8 mouse cellular contexts compared by ENCODE assay signal in genomic region chr17:87202490-87202889, GRCm38 (mm10).
DNase-seq lines count a peak whose midpoint lies in the region; ATAC-seq lines count a peak whose summit lies in the region.

No protein-coding gene starts in this region.

- no peak overlapping the region for H3K4me3 ChIP-seq in intestine, embryonic 15.5 days (replicated peaks)
- no peak overlapping the region for H3K4me3 ChIP-seq in liver, embryonic 15.5 days (replicated peaks)
- H3K4me3 ChIP-seq in forebrain, embryonic 16.5 days (replicated peaks; ENCODE audit: low read length), result no peak overlapping the region

- no peak overlapping the region for H3K4me2 ChIP-seq in intestine, embryonic 15.5 days (replicated peaks)
- no peak overlapping the region for H3K4me2 ChIP-seq in liver, embryonic 15.5 days
- H3K4me2 ChIP-seq in forebrain, embryonic 16.5 days (ENCODE audit: low read length), result no peak overlapping the region

- H3K27me3 ChIP-seq in intestine, embryonic 15.5 days (replicated peaks), result no peaks in the 10 kb centered on the region
- no peaks in the 10 kb centered on the region for H3K27me3 ChIP-seq in liver, embryonic 15.5 days
- H3K27me3 ChIP-seq in forebrain, embryonic 16.5 days (replicated peaks; ENCODE audit: control insufficient read depth, insufficient read depth, low read length), result no peaks in the 10 kb centered on the region

- peak; percentile 34; the same call in 1 of the 2 replicates for ATAC-seq in intestine, embryonic 15.5 days
- ATAC-seq in liver, embryonic 15.5 days (ENCODE audit: insufficient read depth), result 0 out of 2 replicates have a peak, but pooled peaks have one; percentile 45
- no peak for ATAC-seq in forebrain, embryonic 16.5 days

- peaks cover 28% of the 10 kb centered on the region for H3K4me1 ChIP-seq in intestine, embryonic 15.5 days (replicated peaks)
- H3K4me1 ChIP-seq in liver, embryonic 15.5 days (replicated peaks), result peaks cover 23% of the 10 kb centered on the region
- H3K4me1 ChIP-seq in forebrain, embryonic 16.5 days (replicated peaks; ENCODE audit: control insufficient read depth, insufficient read depth, low read length), result peaks cover 13% of the 10 kb centered on the region

- H3K27ac ChIP-seq in intestine, embryonic 15.5 days, result peak overlapping the region; percentile 54
- H3K27ac ChIP-seq in liver, embryonic 15.5 days (replicated peaks), result no peak overlapping the region
- no peak overlapping the region for H3K27ac ChIP-seq in forebrain, embryonic 16.5 days (ENCODE audit: low read length)

- no peaks in the 10 kb centered on the region for H3K36me3 ChIP-seq in intestine, embryonic 15.5 days
- no peaks in the 10 kb centered on the region for H3K36me3 ChIP-seq in liver, embryonic 15.5 days (replicated peaks)
- no peaks in the 10 kb centered on the region for H3K36me3 ChIP-seq in forebrain, embryonic 16.5 days (ENCODE audit: control insufficient read depth, insufficient read depth)

- WGBS in intestine, embryonic 15.5 days, result 41% methylated on average over 6 of the region's 6 CpGs
- WGBS in liver, embryonic 15.5 days (ENCODE audit: insufficient replicate concordance), result 23% methylated on average over 6 of the region's 6 CpGs
- WGBS in forebrain, embryonic 16.5 days, result 59% methylated on average over 6 of the region's 6 CpGs

- no peaks in the 10 kb centered on the region for H3K9me3 ChIP-seq in intestine, embryonic 15.5 days
- H3K9me3 ChIP-seq in liver, embryonic 15.5 days (replicated peaks), result no peaks in the 10 kb centered on the region
- H3K9me3 ChIP-seq in forebrain, embryonic 16.5 days (ENCODE audit: control insufficient read depth, low read length), result no peaks in the 10 kb centered on the region

- intact Hi-C loops in gastrocnemius, postnatal 14 days (cut with DNase I; ENCODE audit: low total_unique reads), result no loop called here

- no peak overlapping the region for H3K9ac ChIP-seq in intestine, embryonic 15.5 days
- H3K9ac ChIP-seq in liver, embryonic 15.5 days, result no peak overlapping the region
- H3K9ac ChIP-seq in forebrain, embryonic 16.5 days (replicated peaks; ENCODE audit: low read depth, low read length), result no peak overlapping the region

- peak; percentile 10 for DNase-seq in MEL-GATA-1-ER (ENCODE audit: extremely low read depth, low read depth)
- DNase-seq in adrenal gland, postnatal 10 days, result peak; percentile 90
- DNase-seq in gastrocnemius, postnatal 14 days, result peak; percentile 74
- DNase-seq in ovary, adult 18-20 months (ENCODE audit: low spot score), result peak; percentile 82
- DNase-seq in urinary bladder, postnatal 4 days (ENCODE audit: low spot score in 2 of 2), result peak; percentile 68 to 74

Comparison
In these comparisons a context has a peak if more than half of its experiments do, and no peak if none do; other contexts are left out.
1. DNase-seq: peak in every context shown above with its lines; median percentile 90 in adrenal gland, postnatal 10 days; 82 in ovary, adult 18-20 months; 74 in gastrocnemius, postnatal 14 days; 71 in urinary bladder, postnatal 4 days; 10 in MEL-GATA-1-ER.